Mouse (Mus musculus) hematopoietic stem cell, adult 5-6 weeks (primary cell): ENCODE measurements at regions not wholly inside any gene's neighbourhood (a gene's known extent, or its start where the extent isn't known, plus 50 kb on each side); places are given as distances from the start of the nearest gene placed in this dataset.

Experiments
- ATAC-seq, 2 experiments: fragments of 125-278 bp in 1 of 2; replicated peaks in 1 of 2; 2 replicates each; pipeline ENCODE4 v1.8.0; 2016 to 2017; ENCODE audit warnings: inconsistent platforms in 2 of 2, mild to moderate bottlenecking in 2 of 2, moderate number of reproducible peaks in 2 of 2, low read depth in 1 of 2, moderate TSS enrichment in 1 of 2; ENCODE audit not compliant: low FRiP score in 2 of 2, poor library complexity in 2 of 2, severe bottlenecking in 2 of 2, insufficient read depth in 1 of 2, low TSS enrichment in 1 of 2

- ATAC-seq = no peak
These were observed 370.5 kb downstream of the Pros1 start for GRCm38 (mm10) chr16:63224608-63225007.

- no peak for ATAC-seq
These were observed 371.0 kb downstream of the Pros1 start for GRCm38 (mm10) chr16:63225097-63225496.

GRCm38 (mm10) chr16:63229135-63229534, 375.0 kb downstream of the Pros1 start:
- no peak for ATAC-seq

GRCm38 (mm10) chr16:63229567-63229966, 375.5 kb downstream of the Pros1 start:
- ATAC-seq = no peak

GRCm38 (mm10) chr16:63270173-63270572, 416.1 kb downstream of the Pros1 start:
- no peak for ATAC-seq

- ATAC-seq = no peak
These were observed 423.4 kb downstream of the Pros1 start for GRCm38 (mm10) chr16:63277556-63277955.

GRCm38 (mm10) chr16:63278259-63278697, 424.2 kb downstream of the Pros1 start:
- no peak for ATAC-seq

- ATAC-seq = no peak
These were observed 433.5 kb downstream of the Pros1 start for GRCm38 (mm10) chr16:63287655-63288054.

GRCm38 (mm10) chr16:63311676-63312075, 457.6 kb downstream of the Pros1 start:
- ATAC-seq = no peak

GRCm38 (mm10) chr16:63313544-63313943, 459.4 kb downstream of the Pros1 start:
- no peak for ATAC-seq

- ATAC-seq = no peak
These were observed 465.5 kb downstream of the Pros1 start for GRCm38 (mm10) chr16:63319602-63320001.

- ATAC-seq = no peak
These were observed 497.5 kb downstream of the Pros1 start for GRCm38 (mm10) chr16:63351511-63352125.

- no peak for ATAC-seq
These were observed 494.1 kb downstream of the Epha3 start for GRCm38 (mm10) chr16:63369868-63370267.

GRCm38 (mm10) chr16:63371275-63371674, 492.7 kb downstream of the Epha3 start:
- ATAC-seq = no peak

GRCm38 (mm10) chr16:63404976-63405375, 459.0 kb downstream of the Epha3 start:
- ATAC-seq = no peak

GRCm38 (mm10) chr16:63412656-63413055, 451.3 kb downstream of the Epha3 start:
- no peak for ATAC-seq

- no peak for ATAC-seq
These were observed 411.7 kb downstream of the Epha3 start for GRCm38 (mm10) chr16:63452301-63452700.

GRCm38 (mm10) chr16:63466615-63467014, 397.4 kb downstream of the Epha3 start:
- ATAC-seq = no peak

GRCm38 (mm10) chr16:63468851-63469250, 395.1 kb downstream of the Epha3 start:
- ATAC-seq = no peak
